ENCODE assay signal across 10 mouse cellular contexts in the genomic region with DNA sequence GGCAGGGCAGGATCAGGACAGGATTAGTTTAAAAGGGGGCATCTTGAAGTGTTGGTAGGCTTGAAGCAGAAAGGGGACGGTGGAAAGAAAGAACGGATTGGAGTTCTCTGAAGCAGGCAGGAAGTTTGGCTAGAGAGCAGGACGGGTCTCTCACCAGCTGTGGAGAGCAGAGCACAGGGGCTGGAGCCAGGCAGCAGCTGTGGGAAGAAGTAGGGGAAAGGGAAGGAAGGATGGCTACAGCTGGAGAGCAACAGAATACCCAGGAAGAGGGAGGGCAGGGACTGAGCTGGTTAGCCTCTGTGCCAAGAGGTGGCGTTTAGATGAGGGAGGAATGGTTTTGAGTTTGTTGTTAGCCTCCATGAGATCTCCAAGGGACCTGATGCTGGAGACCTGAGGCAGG. TPM values are rescaled to one million over a fixed set of nuclear protein-coding genes. Genes with fewer than 3 reads are reported as not detected.
DNase-seq lines count a peak whose midpoint lies in the region; ATAC-seq lines count a peak whose summit lies in the region.
"Had no signal": no experiment of that assay in that cellular context is flagged by ENCODE, and none has a peak within 500 bp of the region (broad histone marks: within the 10 kb centered on the region; RNA-seq: fewer than 3 reads in every experiment).

No protein-coding gene starts in this region.

- H3K9me3 ChIP-seq in forebrain, embryonic 15.5 days, result no peaks in the 10 kb centered on the region

- no peak overlapping the region for H3K27ac ChIP-seq in forebrain, embryonic 15.5 days (replicated peaks)
- H3K27ac ChIP-seq: liver, embryonic 14.5 days had no signal

- no peaks in the 10 kb centered on the region for H3K36me3 ChIP-seq in forebrain, embryonic 15.5 days

- no peak overlapping the region for H3K4me2 ChIP-seq in forebrain, embryonic 15.5 days (replicated peaks)

- intact Hi-C loops in heart, postnatal 36 days (cut with DNase I), result no loop called here

- H3K4me1 ChIP-seq in forebrain, embryonic 15.5 days, result peaks cover 26% of the 10 kb centered on the region

- DNase-seq in 3T3-L1 (ENCODE audit: low read depth, low spot score), result peak; percentile 36
- DNase-seq in brain, adult 2 months (ENCODE audit: low read depth, low spot score), result peak; percentile 44
- DNase-seq in heart, postnatal 36 days, result peak; percentile 41 to 52
- DNase-seq in lung, postnatal 10 days, result peak; percentile 80
- DNase-seq in spleen, postnatal 4 days (ENCODE audit: low spot score in 2 of 2), result no peak
- no peak for DNase-seq in adrenal gland, postnatal 4 days (ENCODE audit: low spot score in 2 of 2)
- no peak for DNase-seq in cerebellum, adult 8-10 months

- H3K4me3 ChIP-seq in forebrain, embryonic 15.5 days, result no peak overlapping the region
- H3K4me3 ChIP-seq: erythroblast, embryonic 14.5 days had no signal

- no peak overlapping the region for H3K9ac ChIP-seq in forebrain, embryonic 15.5 days (replicated peaks)
- H3K9ac ChIP-seq: liver, embryonic 14.5 days had no signal

- no peak for ATAC-seq in forebrain, embryonic 15.5 days (replicated peaks)

- no peaks in the 10 kb centered on the region for H3K27me3 ChIP-seq in forebrain, embryonic 15.5 days

- WGBS in forebrain, embryonic 15.5 days, result 32% methylated on average over 4 of the region's 4 CpGs

RNA-seq across cellular contexts. Expression of gene Cuedc1, which starts 0.7 kb away (rescaled TPM):
- total RNA-seq in heart, postnatal 36 days (2021), result 10 to 100 TPM; 47.9 to 54.2 TPM
- polyA plus RNA-seq in forebrain, embryonic 15.5 days (2015; fragmentation: Nextera tagmentation; extraction: Ambion mirVana), result 39.2 and 43.4 TPM in 2 replicates
- total RNA-seq in adrenal gland, postnatal 4 days (2021), result 10 to 100 TPM; 59.3 to 65.2 TPM

RNA-seq across cellular contexts. Expression of gene Vezf1, which starts 29.1 kb away (rescaled TPM):
- total RNA-seq in heart, postnatal 36 days (2021), result 10 to 100 TPM; 45.0 to 46.7 TPM
- 60.6 and 61.4 TPM in 2 replicates for polyA plus RNA-seq in forebrain, embryonic 15.5 days (2015; fragmentation: Nextera tagmentation; extraction: Ambion mirVana)
- 10 to 100 TPM; 56.6 to 56.9 TPM for total RNA-seq in adrenal gland, postnatal 4 days (2021)

RNA-seq across cellular contexts. Expression of gene Srsf1, which starts 50.0 kb away (rescaled TPM):
- total RNA-seq in heart, postnatal 36 days (2021), result 10 to 100 TPM; 80.2 to 99.7 TPM
- 342 and 347 TPM in 2 replicates for polyA plus RNA-seq in forebrain, embryonic 15.5 days (2015; fragmentation: Nextera tagmentation; extraction: Ambion mirVana)
- 100 to 1,000 TPM; 299 to 343 TPM for total RNA-seq in adrenal gland, postnatal 4 days (2021)

Comparison
In these comparisons a context has a peak if more than half of its experiments do, and no peak if none do; other contexts are left out.
1. DNase-seq: peak in 3T3-L1 (single experiment), brain, adult 2 months (single experiment), heart, postnatal 36 days (2 of 2) and lung, postnatal 10 days (single experiment); none in spleen, postnatal 4 days (0 of 2), adrenal gland, postnatal 4 days (0 of 2) and cerebellum, adult 8-10 months (single experiment).